Mouse (Mus musculus) ES-CJ7 (cell line): ENCODE measurements around the gene Gm44790.
A peak's percentile ranks its signal among the peaks of the same experiment; 100 is the strongest.
"Not testable (repeated sequence)": the region's sequence is repeated elsewhere in the genome, so short reads cannot be mapped to it uniquely, and the experiment has no call there.

Experiments used
- DNase-seq: peaks from one replicate; pipeline ENCODE4 v3.0.0; 2011; ENCODE audit warnings: low read depth, low spot score

Gene Gm44790

GRCm38 (mm10) chr6:86426358-86426757 lies at the start of gene Gm44790:
Gm44790 (plus strand) TSS chr6:86426658.
- DNase-seq: no peak

- no peak for DNase-seq
These were observed 48.1 kb upstream of the Gm44790 start for GRCm38 (mm10) chr6:86378341-86378740.

DNA sequence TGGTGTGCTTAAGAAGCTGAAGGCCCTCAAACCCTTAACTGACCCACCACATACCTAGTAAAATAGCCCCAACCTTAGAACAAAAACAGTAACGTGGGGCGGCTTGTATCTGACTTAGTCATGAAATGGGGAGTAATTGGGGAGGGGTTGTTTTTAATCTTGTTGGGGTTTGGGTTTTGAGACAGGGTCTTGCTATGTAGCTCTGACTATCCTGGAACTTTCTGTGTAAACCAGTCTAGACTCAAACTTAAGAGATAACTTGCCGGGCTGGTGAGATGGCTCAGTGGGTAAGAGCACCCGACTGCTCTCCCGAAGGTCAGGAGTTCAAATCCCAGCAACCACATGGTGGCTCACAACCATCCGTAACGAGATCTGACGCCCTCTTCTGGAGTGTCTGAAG lies 46.3 kb upstream of the Gm44790 start:
- not testable (repeated sequence) for DNase-seq

GRCm38 (mm10) chr6:86382551-86382950 lies 43.9 kb upstream of the Gm44790 start:
- DNase-seq: no peak

- peak; percentile 33 for DNase-seq
These were observed 43.1 kb upstream of the Gm44790 start for GRCm38 (mm10) chr6:86383370-86383769.

DNA sequence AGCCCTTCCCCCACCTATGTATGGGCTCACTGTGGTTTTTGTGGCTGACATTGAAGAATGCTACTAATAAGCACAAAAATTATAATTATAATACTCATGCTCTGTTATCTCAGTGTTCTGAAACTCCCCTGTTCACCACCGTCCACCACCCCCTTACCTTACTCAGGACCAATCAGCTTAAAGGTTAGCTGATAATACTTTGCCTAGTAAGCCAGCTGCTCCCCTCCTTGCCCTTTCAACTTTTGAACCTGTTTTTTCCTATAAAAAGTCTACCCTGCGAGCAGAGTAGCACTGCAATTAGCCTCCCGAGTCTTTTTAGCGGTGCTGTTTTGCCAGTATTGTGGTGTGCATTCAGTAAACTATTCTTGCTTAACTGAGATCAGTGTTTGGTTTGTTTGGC lies 41.8 kb upstream of the Gm44790 start:
- no peak for DNase-seq

- DNase-seq: no peak
These were observed 40.9 kb upstream of the Gm44790 start for GRCm38 (mm10) chr6:86385362-86386104.

DNA sequence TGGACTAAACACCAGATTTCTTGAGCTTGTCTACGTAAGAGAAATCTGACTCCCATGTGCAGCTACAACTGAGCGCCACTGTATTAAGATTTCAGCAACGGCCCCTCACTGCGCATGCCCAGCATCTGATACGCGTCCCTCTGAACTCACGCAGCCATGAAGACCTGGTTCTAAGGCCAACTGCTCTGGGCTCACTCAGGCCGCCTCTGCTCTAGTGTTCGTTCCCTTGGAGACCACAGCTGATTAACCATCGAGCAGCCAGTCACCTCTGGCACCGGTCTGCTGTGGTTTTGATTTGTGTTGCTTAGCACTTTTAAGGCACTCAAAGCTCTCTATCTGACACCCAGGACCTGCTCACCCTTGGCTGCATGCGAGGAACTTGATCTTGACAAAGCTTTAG lies 39.1 kb upstream of the Gm44790 start:
- DNase-seq: no peak

GRCm38 (mm10) chr6:86388461-86388860 lies 38.0 kb upstream of the Gm44790 start:
- DNase-seq: no peak

DNA sequence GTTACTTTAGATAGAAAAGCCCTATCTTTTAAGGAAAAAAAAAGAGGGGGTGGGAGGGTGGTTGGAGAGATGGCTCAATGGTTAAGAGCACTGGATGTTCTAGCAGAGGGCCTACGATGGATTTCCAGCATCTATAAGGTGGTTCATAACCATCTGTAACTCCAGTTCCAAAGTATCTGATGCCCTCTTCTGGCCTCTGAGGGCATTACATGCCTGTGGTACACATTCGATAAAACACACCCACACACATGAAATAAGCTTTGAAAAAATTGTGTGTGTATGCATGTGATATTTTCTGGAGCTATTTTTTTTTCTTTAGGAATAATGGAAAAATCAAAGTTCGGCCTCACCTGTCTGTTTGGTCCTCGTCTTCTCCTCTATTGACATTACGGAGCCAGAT lies 35.1 kb upstream of the Gm44790 start:
- no peak for DNase-seq

DNA sequence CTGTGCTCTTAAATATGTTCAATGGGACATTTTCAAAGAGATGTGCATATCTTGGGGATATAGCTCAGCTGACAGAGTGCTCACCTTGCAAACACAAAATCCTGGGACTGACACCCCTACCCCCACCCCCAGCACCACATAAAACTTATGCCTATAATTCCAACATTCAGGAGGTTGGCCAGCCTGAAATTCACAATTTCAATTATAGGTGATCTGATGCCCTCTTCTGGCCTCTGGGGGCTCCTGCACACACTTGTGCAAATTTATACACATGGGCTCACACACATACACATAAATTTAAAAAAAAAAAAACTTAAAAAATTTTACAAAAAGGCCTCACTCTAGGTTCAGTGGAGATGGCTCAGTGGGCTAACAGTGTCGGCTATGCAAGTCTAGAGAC lies 33.3 kb upstream of the Gm44790 start:
- no peak for DNase-seq

GRCm38 (mm10) chr6:86394078-86394720 lies 32.3 kb upstream of the Gm44790 start:
- no peak for DNase-seq

GRCm38 (mm10) chr6:86395021-86395420 lies 31.4 kb upstream of the Gm44790 start:
- DNase-seq: no peak

DNA sequence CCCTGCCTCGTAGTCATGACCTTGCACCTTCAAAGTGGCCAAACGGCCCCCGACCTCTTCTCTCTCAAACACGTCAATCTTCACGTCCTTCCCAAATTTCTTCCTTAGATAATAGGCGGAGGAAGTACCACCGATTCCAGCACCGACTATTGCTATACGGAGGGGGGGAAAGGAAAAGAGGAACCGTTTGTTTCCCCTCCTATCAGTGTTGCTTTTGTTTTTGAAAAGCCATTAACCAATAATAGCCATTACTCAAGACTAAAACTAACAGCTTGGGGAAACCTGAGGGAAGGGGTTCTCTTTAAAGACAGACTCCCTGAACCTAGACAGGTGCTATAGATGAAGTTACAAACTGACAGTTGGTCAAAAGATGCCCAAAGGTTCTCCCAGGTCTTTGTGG lies 30.5 kb upstream of the Gm44790 start:
- DNase-seq: no peak

DNA sequence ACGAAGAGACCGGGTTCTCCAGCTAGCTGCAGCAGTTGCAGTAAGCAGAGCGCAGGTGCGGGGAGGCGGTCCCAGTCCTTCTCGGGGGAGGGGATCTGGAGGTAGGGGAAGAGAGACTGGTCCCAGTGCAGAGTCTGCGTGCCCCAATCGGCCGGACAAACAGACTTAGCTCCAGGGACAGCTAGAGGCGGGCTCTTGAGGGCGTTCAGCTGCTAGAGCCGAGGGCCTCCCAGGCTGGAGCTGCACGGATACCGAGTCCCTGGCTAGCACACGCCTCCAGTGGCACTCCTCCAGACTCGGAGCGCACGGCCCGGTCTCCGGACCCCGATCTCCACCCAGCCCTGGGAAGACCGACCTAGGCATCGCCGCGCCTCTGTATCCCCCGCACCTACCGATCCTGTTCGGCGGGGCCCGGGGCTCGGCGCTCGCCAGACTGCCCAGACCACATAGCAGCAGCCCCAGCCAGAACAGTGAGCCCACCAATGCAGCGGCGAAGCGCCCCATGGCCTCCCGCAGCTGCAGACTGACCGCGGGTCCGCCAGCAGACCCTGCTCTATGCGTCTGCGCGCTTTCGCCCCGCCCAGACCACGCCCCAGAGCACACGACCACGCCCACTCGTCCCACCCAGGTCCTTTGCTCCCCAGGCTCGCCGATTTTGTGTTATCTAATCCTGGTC lies 29.7 kb upstream of the Gm44790 start, which contains the start of gene Pcyox1:
Gene Pcyox1 (minus strand): TSS at position 574 of the 676 bp plus-strand sequence.
- peak; percentile 86 for DNase-seq

- no peak for DNase-seq
These were observed 29.0 kb upstream of the Gm44790 start for GRCm38 (mm10) chr6:86397257-86397980.

- DNase-seq: no peak
These were observed 27.5 kb upstream of the Gm44790 start for GRCm38 (mm10) chr6:86398986-86399385.

GRCm38 (mm10) chr6:86399995-86400394 lies 26.5 kb upstream of the Gm44790 start:
- DNase-seq: no peak

DNA sequence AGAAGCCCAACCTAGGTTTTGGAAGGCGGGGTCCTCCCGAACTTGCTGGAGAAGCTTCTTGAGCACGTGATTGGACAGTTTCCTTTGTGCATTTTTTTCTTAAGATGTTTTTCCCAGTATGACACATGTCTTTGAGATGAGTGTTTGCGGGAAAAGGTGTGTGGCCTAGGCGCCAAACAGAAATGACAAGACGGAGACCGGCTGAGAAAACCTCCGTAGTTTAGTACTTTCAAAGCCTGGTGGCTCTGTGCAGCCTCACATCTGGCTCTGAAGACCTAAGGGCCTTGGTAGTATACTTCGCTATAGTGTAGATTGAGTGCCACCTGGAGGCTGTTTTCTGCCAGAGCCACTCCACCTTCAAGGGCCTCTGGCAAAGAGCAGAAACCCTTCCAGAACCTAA lies 25.5 kb upstream of the Gm44790 start:
- DNase-seq: peak; percentile 91

GRCm38 (mm10) chr6:86402681-86403607 lies 23.5 kb upstream of the Gm44790 start:
- DNase-seq: no peak

- DNase-seq: peak; percentile 85
These were observed 22.7 kb upstream of the Gm44790 start for GRCm38 (mm10) chr6:86403728-86404099.
